Mouse (Mus musculus) layer of hippocampus, postnatal 14 days (tissue): ENCODE measurements around the gene Myo5c. TPM values are rescaled to one million over a fixed set of nuclear protein-coding genes. Genes with fewer than 3 reads are reported as not detected.
"Not testable (repeated sequence)": the region's sequence is repeated elsewhere in the genome, so short reads cannot be mapped to it uniquely, and the experiment has no call there.

Source experiments
- DNase-seq, 2 experiments: peaks; one replicate each; pipeline ENCODE4 v3.0.0; 2021 to 2022; ENCODE audit warnings: low spot score in 2 of 2, mixed read lengths in 1 of 2
- total RNA-seq, 2 experiments: library from RNA; stranded (reverse); gene quantifications; 2 replicates each; pipeline ENCODE4 v1.2.3; 2021

The Myo5c gene
- total RNA-seq, 2 experiments from 2014 or later = 0.58 to 1.6 TPM

- peak; percentile 24 to 26 for DNase-seq
These were observed 12.0 kb downstream of the Myo5c start for GRCm38 (mm10) chr9:75243730-75244406.

- no peak for DNase-seq
These were observed 12.7 kb downstream of the Myo5c start for GRCm38 (mm10) chr9:75244527-75244926.

GRCm38 (mm10) chr9:75246080-75246930 is 14.5 kb downstream of the Myo5c start:
- no peak for DNase-seq

GRCm38 (mm10) chr9:75247870-75248269 is 16.1 kb downstream of the Myo5c start:
- no peak for DNase-seq

GRCm38 (mm10) chr9:75248359-75248758 is 16.5 kb downstream of the Myo5c start:
- no peak for DNase-seq

GRCm38 (mm10) chr9:75248874-75249273 is 17.1 kb downstream of the Myo5c start:
- no peak for DNase-seq

GRCm38 (mm10) chr9:75253158-75253557 is 21.3 kb downstream of the Myo5c start:
- not testable (repeated sequence) for DNase-seq

GRCm38 (mm10) chr9:75253766-75254165 is 21.9 kb downstream of the Myo5c start:
- peak in 1 of 2 experiments; percentile 43 for DNase-seq

GRCm38 (mm10) chr9:75254196-75254955 is 22.6 kb downstream of the Myo5c start:
- peak; percentile 35 to 55 for DNase-seq

- no peak for DNase-seq
These were observed 24.2 kb downstream of the Myo5c start for GRCm38 (mm10) chr9:75255820-75256545.

GRCm38 (mm10) chr9:75258792-75259191 is 27.0 kb downstream of the Myo5c start:
- no peak for DNase-seq

- no peak for DNase-seq
These were observed 27.8 kb downstream of the Myo5c start for GRCm38 (mm10) chr9:75259656-75260055.

GRCm38 (mm10) chr9:75261332-75261872 is 29.6 kb downstream of the Myo5c start:
- DNase-seq = no peak

GRCm38 (mm10) chr9:75262235-75262826 is 30.5 kb downstream of the Myo5c start:
- no peak for DNase-seq

GRCm38 (mm10) chr9:75264008-75264718 is 32.3 kb downstream of the Myo5c start:
- no peak for DNase-seq

- DNase-seq = no peak
These were observed 35.3 kb downstream of the Myo5c start for GRCm38 (mm10) chr9:75267147-75267546.

GRCm38 (mm10) chr9:75270382-75270781 is 38.6 kb downstream of the Myo5c start:
- DNase-seq = no peak

GRCm38 (mm10) chr9:75271539-75271938 is 39.7 kb downstream of the Myo5c start:
- DNase-seq = no peak

GRCm38 (mm10) chr9:75273646-75274045 is 41.8 kb downstream of the Myo5c start:
- no peak for DNase-seq

GRCm38 (mm10) chr9:75274486-75274885 is 42.7 kb downstream of the Myo5c start:
- no peak for DNase-seq
